Mouse (Mus musculus) small intestine, adult 2 months (tissue): ENCODE results near the gene Irx2.

Experiments used
- CTCF ChIP-seq: fragments of 200-500 bp; IDR thresholded peaks from 2 replicates; pipeline ENCODE4 v1.5.1; 2012; ENCODE audit warnings: low read depth, mild to moderate bottlenecking, control low read depth, inconsistent platforms, low read length, moderate library complexity, mixed read lengths; ENCODE audit not compliant: insufficient replicate concordance, insufficient read length; ENCODE audit errors: extremely low read depth
- POLR2A ChIP-seq: fragments of 200-500 bp; IDR thresholded peaks from 2 replicates; pipeline ENCODE4 v1.6.1; 2012; ENCODE audit warnings: low read depth, mild to moderate bottlenecking, control low read depth, inconsistent platforms, low read length, moderate library complexity

DNA sequence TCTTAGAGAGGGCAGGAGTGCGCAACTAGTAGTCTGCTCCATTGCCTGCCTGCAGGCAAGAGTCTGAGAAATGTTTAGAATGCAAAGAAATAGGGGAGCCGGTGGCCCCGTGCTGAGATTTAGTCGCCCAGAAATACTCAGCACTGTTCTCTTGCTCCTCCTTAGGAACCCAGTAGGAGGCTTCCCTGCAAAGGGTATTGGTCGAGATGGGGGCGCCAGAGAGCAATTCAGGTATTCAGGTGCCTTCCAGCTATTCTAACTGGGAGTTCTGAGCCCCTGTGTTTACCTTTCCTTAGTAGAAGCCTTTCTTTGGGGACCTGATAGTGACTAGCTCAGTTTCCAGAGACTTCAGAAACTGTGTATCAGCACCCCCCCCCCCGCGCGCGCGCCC is 11.5 kb downstream of the Irx2 start:
- no peak; the same call in 1 of the 2 replicates for TF ChIP-seq CTCF
- no peak for TF ChIP-seq POLR2A
